Mouse (Mus musculus): Measurements from ENCODE around the gene Npnt. TPM values are rescaled to one million over a fixed set of nuclear protein-coding genes. Genes with fewer than 3 reads are reported as not detected.

Gene Npnt
- polyA plus RNA-seq, 1 experiment from 2014 or later, result 102 TPM

DNA sequence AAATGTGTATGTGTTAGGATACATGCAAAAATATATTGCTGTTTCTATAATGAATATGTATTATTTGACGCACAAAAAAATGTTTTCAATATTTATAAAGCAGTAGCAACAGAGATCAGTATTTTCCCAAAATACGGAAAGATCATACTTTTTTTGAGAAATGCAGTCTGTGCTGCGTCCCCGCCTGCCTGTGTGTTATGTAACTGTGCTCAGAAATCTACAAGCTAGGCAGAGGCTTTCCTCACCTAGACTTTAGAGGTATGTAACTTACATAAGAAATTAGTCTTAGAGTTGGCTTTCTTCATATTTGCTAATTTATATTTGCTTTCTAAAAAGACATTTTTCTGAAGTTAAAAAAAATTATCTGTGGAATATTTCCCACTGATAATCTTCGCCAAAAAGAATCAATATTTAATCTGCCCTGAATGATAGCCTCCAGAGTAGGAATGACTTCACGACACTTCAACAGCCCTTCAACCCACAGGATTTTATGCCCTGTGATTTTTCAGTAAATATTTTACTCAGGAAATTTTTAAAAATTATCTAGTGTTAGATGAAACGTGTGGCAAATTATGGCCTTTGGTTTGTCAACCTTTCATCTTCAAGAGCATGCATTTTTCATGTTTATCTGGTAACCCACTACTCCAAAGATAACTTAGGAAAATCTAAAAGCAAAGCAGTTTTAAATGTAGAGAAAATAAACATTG is 44.7 kb downstream of the Npnt start:
- H3K36me3 ChIP-seq (ENCODE audit: control insufficient read depth, insufficient read depth, low read length), result no peaks in the 10 kb centered on the region; the same call in 1 of the 2 replicates
- no peak overlapping the region for H3K27ac ChIP-seq (ENCODE audit: low read depth, low read length)
- no peak for ATAC-seq (ENCODE audit: low FRiP score, low TSS enrichment)
- H3K4me2 ChIP-seq (replicated peaks; ENCODE audit: low read depth, low read length), result no peak overlapping the region
- 91% methylated on average over 7 of the region's 7 CpGs for WGBS
- no peaks in the 10 kb centered on the region for H3K27me3 ChIP-seq (ENCODE audit: control insufficient read depth, insufficient read depth, low read length)
- no peak overlapping the region for H3K9ac ChIP-seq (ENCODE audit: low read depth, low read length)
- no peaks in the 10 kb centered on the region for H3K9me3 ChIP-seq (ENCODE audit: control insufficient read depth, low read length)
- 0 out of 2 replicates have a peak, but pooled peaks cover 3% of the 10 kb centered on the region for H3K4me1 ChIP-seq (ENCODE audit: control insufficient read depth, insufficient read depth, low read length)
- no peak overlapping the region for H3K4me3 ChIP-seq (ENCODE audit: low read length)

DNA sequence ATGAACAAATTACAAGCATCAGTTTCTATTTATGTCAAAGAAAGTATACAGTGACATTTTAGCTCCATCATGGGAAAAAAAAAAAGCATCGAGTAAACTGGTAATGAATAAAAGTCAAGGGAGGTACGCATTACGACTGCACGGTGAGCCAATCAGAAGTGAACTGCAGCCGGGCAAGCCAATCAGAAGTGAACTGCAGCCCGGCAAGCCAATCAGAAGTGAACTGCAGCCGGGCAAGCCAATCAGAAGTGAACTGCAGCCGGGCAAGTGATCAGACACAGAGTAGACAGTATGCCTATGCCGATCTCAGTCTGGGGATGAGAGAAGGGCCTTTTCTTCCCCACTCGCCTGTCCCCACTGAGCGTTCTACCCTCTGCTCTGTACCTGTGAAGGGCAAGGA is 46.7 kb downstream of the Npnt start:
- H3K36me3 ChIP-seq (ENCODE audit: control insufficient read depth, insufficient read depth, low read length), result no peaks in the 10 kb centered on the region; the same call in 1 of the 2 replicates
- H3K4me2 ChIP-seq (replicated peaks; ENCODE audit: low read depth, low read length), result no peak overlapping the region
- H3K4me1 ChIP-seq (ENCODE audit: control insufficient read depth, insufficient read depth, low read length), result 0 out of 2 replicates have a peak, but pooled peaks cover 3% of the 10 kb centered on the region
- no peak overlapping the region for H3K9ac ChIP-seq (ENCODE audit: low read depth, low read length)
- H3K4me3 ChIP-seq (ENCODE audit: low read length), result no peak overlapping the region
- no peak overlapping the region for H3K27ac ChIP-seq (ENCODE audit: low read depth, low read length)
- H3K27me3 ChIP-seq (ENCODE audit: control insufficient read depth, insufficient read depth, low read length), result no peaks in the 10 kb centered on the region
- WGBS, result 95% methylated on average over 11 of the region's 11 CpGs
- no peak for ATAC-seq (ENCODE audit: low FRiP score, low TSS enrichment)
- no peaks in the 10 kb centered on the region for H3K9me3 ChIP-seq (ENCODE audit: control insufficient read depth, low read length)

DNA sequence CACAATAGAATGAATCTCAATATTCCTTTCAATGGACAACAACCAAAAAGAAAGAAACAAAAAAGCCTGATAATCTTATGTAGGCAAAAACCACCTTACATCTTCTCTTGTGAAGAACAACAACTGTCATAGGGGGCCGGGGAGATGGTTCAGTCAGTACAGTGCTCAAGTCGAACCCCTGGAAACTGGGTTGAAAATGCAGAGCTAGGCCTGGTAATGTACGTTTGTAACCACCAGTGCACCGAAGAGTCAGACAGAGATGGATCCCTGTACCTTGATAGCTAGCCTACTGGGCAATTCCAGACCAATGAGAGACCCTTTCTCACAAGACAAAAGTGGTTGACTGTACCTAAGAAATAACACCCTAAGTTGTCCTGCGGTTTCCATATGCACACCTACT is 47.2 kb downstream of the Npnt start:
- no peak for ATAC-seq (ENCODE audit: low FRiP score, low TSS enrichment)
- no peak overlapping the region for H3K9ac ChIP-seq (ENCODE audit: low read depth, low read length)
- H3K36me3 ChIP-seq (ENCODE audit: control insufficient read depth, insufficient read depth, low read length), result no peaks in the 10 kb centered on the region; the same call in 1 of the 2 replicates
- H3K4me3 ChIP-seq (ENCODE audit: low read length), result no peak overlapping the region
- H3K27me3 ChIP-seq (ENCODE audit: control insufficient read depth, insufficient read depth, low read length), result no peaks in the 10 kb centered on the region
- H3K4me2 ChIP-seq (replicated peaks; ENCODE audit: low read depth, low read length), result no peak overlapping the region
- whole genome bisulfite sequencing, result 97% methylated on average over 5 of the region's 5 CpGs
- H3K4me1 ChIP-seq (ENCODE audit: control insufficient read depth, insufficient read depth, low read length), result no peaks in the 10 kb centered on the region
- no peaks in the 10 kb centered on the region for H3K9me3 ChIP-seq (ENCODE audit: control insufficient read depth, low read length)
- no peak overlapping the region for H3K27ac ChIP-seq (ENCODE audit: low read depth, low read length)

DNA sequence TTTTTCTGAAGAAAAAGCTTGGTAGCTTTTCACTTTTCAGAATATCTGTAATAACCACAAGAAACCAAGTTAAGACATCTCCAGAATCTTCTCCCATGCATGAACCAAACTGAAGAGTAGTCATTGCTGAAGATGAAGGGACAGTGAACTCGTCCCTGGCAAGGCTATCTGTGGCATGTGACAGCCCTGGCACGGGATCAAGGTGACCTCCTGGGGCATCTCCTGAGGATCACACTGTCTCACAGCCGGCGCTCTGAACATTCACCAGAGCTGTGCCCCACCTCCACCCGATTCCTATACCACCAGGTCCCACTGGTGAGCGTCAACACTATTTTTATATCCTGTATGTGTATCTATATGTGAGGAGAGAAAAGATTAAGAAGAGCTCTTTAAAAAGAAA is 47.9 kb downstream of the Npnt start:
- no peaks in the 10 kb centered on the region for H3K4me1 ChIP-seq (ENCODE audit: control insufficient read depth, insufficient read depth, low read length)
- no peaks in the 10 kb centered on the region for H3K27me3 ChIP-seq (ENCODE audit: control insufficient read depth, insufficient read depth, low read length)
- no peak overlapping the region for H3K9ac ChIP-seq (ENCODE audit: low read depth, low read length)
- H3K9me3 ChIP-seq (ENCODE audit: control insufficient read depth, low read length), result no peaks in the 10 kb centered on the region
- H3K27ac ChIP-seq (ENCODE audit: low read depth, low read length), result no peak overlapping the region
- no peak overlapping the region for H3K4me3 ChIP-seq (ENCODE audit: low read length)
- no peak for ATAC-seq (ENCODE audit: low FRiP score, low TSS enrichment)
- 79% methylated on average over 6 of the region's 6 CpGs for WGBS
- no peaks in the 10 kb centered on the region; the same call in none of the 2 replicates for H3K36me3 ChIP-seq (ENCODE audit: control insufficient read depth, insufficient read depth, low read length)
- no peak overlapping the region for H3K4me2 ChIP-seq (replicated peaks; ENCODE audit: low read depth, low read length)

DNA sequence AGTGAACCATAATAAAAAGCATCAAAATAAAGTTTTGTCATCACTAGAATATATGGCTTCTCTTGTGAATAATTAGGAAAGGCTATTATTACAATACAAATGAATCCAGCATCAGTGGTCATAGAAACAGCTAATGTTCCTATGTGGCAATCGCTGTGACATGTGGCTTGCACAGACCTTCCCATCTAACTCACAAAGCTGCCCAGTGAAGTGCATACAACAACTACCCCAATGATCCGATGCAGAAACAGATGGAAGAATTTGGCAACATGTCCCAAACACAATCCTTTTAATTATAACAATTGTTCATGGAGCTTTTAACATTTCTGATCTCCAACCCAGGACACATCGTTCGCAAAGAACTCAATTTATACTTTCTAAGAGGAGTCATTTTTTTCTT is 52.2 kb downstream of the Npnt start:
- WGBS, result 93% methylated on average over 4 of the region's 4 CpGs
- Histone ChIP-seq H3K4me1 (ENCODE audit: control insufficient read depth, insufficient read depth, low read length) (no peaks in the 10 kb centered on the region), H3K36me3 (ENCODE audit: control insufficient read depth, insufficient read depth, low read length) (no peaks in the 10 kb centered on the region; the same call in 1 of the 2 replicates), H3K9me3 (ENCODE audit: control insufficient read depth, low read length) (no peaks in the 10 kb centered on the region), H3K4me2 (replicated peaks; ENCODE audit: low read depth, low read length) (no peak overlapping the region), H3K27me3 (ENCODE audit: control insufficient read depth, insufficient read depth, low read length) (no peaks in the 10 kb centered on the region), H3K9ac (ENCODE audit: low read depth, low read length) (no peak overlapping the region), H3K27ac (ENCODE audit: low read depth, low read length) (no peak overlapping the region), H3K4me3 (ENCODE audit: low read length) (no peak overlapping the region)
- no peak for ATAC-seq (ENCODE audit: low FRiP score, low TSS enrichment)

DNA sequence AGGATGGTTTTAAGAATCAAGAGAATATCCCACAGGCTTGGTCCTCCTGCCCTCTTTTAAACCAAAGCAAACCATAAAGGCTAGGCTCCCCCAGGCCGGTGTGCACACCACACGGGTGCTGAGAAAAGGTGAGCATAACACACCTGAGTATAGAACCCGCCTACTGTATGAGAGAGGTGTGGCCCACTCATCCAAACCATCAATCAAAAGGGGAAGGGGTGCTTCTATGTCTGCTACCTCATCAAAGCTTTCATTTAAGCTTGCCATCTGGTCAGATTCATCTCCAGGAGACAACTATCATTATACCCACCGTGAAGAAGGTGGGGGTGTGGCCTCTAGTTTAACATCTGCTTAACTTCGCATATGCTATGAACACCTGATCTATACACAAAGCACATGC is 52.7 kb downstream of the Npnt start:
- no peak overlapping the region for H3K4me3 ChIP-seq (ENCODE audit: low read length)
- H3K4me2 ChIP-seq (replicated peaks; ENCODE audit: low read depth, low read length), result no peak overlapping the region
- H3K27ac ChIP-seq (ENCODE audit: low read depth, low read length), result no peak overlapping the region
- H3K4me1 ChIP-seq (ENCODE audit: control insufficient read depth, insufficient read depth, low read length), result no peaks in the 10 kb centered on the region
- H3K27me3 ChIP-seq (ENCODE audit: control insufficient read depth, insufficient read depth, low read length), result no peaks in the 10 kb centered on the region
- no peaks in the 10 kb centered on the region for H3K9me3 ChIP-seq (ENCODE audit: control insufficient read depth, low read length)
- no peaks in the 10 kb centered on the region; the same call in 1 of the 2 replicates for H3K36me3 ChIP-seq (ENCODE audit: control insufficient read depth, insufficient read depth, low read length)
- 88% methylated on average over 5 of the region's 5 CpGs for WGBS
- ATAC-seq (ENCODE audit: low FRiP score, low TSS enrichment), result no peak
- no peak overlapping the region for H3K9ac ChIP-seq (ENCODE audit: low read depth, low read length)

DNA sequence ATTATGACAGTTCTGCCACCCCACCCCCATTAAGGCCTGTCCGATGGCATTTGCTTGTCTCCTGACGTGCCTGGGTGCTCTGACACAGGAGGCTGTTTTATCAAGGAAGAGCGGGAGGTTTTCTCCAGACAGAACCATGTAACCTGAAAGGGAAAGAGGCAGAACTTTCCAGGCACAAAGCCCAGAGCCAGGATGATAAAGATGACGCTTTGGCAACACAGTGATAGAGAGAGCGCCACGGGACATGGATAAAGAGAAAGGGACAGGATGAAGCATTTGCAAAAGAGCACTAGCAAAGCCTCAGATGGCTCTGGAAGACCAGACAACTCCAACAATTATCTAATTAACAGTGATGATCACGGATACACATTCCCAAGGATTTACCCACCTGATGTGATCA is 56.0 kb downstream of the Npnt start:
- ATAC-seq (ENCODE audit: low FRiP score, low TSS enrichment), result no peak
- H3K4me2 ChIP-seq (replicated peaks; ENCODE audit: low read depth, low read length), result no peak overlapping the region
- H3K27ac ChIP-seq (ENCODE audit: low read depth, low read length), result no peak overlapping the region
- WGBS, result 82% methylated on average over 7 of the region's 7 CpGs
- H3K36me3 ChIP-seq (ENCODE audit: control insufficient read depth, insufficient read depth, low read length), result no peaks in the 10 kb centered on the region; the same call in 1 of the 2 replicates
- no peak overlapping the region for H3K9ac ChIP-seq (ENCODE audit: low read depth, low read length)
- no peaks in the 10 kb centered on the region for H3K4me1 ChIP-seq (ENCODE audit: control insufficient read depth, insufficient read depth, low read length)
- H3K27me3 ChIP-seq (ENCODE audit: control insufficient read depth, insufficient read depth, low read length), result no peaks in the 10 kb centered on the region
- H3K9me3 ChIP-seq (ENCODE audit: control insufficient read depth, low read length), result no peaks in the 10 kb centered on the region
- H3K4me3 ChIP-seq (ENCODE audit: low read length), result no peak overlapping the region

DNA sequence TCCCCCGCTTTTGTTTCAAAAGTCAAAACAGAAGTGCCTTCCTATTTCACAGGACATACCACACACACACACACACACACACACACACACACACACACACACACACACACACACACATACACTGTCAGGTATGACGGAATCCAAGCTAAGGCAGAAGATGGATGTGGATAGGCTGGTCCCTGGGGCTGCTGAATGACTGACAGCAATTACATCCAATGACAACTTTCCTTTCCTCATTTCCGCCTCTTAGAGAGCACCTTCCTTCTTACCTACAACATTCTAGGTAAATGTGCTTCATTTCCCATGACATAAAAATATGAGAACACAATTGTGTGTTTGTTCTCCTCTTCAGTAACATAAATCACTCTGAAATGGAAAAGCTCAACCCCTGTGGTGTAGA is 56.4 kb downstream of the Npnt start:
- Histone ChIP-seq H3K4me2 (replicated peaks; ENCODE audit: low read depth, low read length) (no peak overlapping the region), H3K4me3 (ENCODE audit: low read length) (no peak overlapping the region), H3K27me3 (ENCODE audit: control insufficient read depth, insufficient read depth, low read length) (no peaks in the 10 kb centered on the region), H3K4me1 (ENCODE audit: control insufficient read depth, insufficient read depth, low read length) (no peaks in the 10 kb centered on the region), H3K9ac (ENCODE audit: low read depth, low read length) (no peak overlapping the region), H3K36me3 (ENCODE audit: control insufficient read depth, insufficient read depth, low read length) (no peaks in the 10 kb centered on the region; the same call in 1 of the 2 replicates), H3K9me3 (ENCODE audit: control insufficient read depth, low read length) (no peaks in the 10 kb centered on the region), H3K27ac (ENCODE audit: low read depth, low read length) (no peak overlapping the region)
- ATAC-seq (ENCODE audit: low FRiP score, low TSS enrichment), result no peak
- 85% methylated on average over 3 of the region's 3 CpGs for WGBS

DNA sequence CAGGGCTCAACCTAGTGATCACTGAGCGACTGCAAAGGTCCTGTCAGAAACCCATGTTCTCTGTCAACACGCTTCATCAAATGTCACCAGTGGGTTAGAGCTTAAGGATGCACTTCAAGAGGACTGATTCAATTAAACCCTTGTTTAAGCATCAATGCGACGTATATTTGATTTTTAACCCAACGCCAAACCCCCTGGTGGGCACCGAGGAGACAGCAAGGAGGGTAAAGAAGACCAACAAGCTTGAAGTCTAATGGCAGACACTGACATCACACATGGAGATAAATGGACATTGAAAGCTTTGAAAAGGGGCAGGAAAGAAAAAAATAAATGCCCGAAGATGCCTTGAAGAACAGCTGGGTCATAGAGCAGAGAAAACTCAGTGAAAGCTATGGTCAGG is 57.0 kb downstream of the Npnt start:
- no peak for ATAC-seq (ENCODE audit: low FRiP score, low TSS enrichment)
- Histone ChIP-seq H3K4me1 (ENCODE audit: control insufficient read depth, insufficient read depth, low read length) (no peaks in the 10 kb centered on the region), H3K9me3 (ENCODE audit: control insufficient read depth, low read length) (no peaks in the 10 kb centered on the region), H3K4me2 (replicated peaks; ENCODE audit: low read depth, low read length) (no peak overlapping the region), H3K4me3 (ENCODE audit: low read length) (no peak overlapping the region), H3K9ac (ENCODE audit: low read depth, low read length) (no peak overlapping the region), H3K27ac (ENCODE audit: low read depth, low read length) (no peak overlapping the region), H3K36me3 (ENCODE audit: control insufficient read depth, insufficient read depth, low read length) (no peaks in the 10 kb centered on the region; the same call in 1 of the 2 replicates), H3K27me3 (ENCODE audit: control insufficient read depth, insufficient read depth, low read length) (no peaks in the 10 kb centered on the region)
- WGBS, result 87% methylated on average over 7 of the region's 7 CpGs

Data from kidney, embryonic 14.5 days (tissue).